Mouse (Mus musculus): Measurements from ENCODE around the gene Sergef.

GRCm38 (mm10) chr7:46686827-46687226 is 47.2 kb upstream of the Sergef start:
- TF ChIP-seq CTCF (IDR thresholded peaks at IDR 0.05; ENCODE audit: low read depth, low read length) (no peak), POLR2A (IDR thresholded peaks at IDR 0.05; ENCODE audit: extremely low read depth, insufficient read depth, low read length) (no peak)

Measured in liver, adult 2 months (tissue).